Mouse (Mus musculus) CH12.LX (cell line): ENCODE results near the gene 4833427G06Rik. TPM values are rescaled to one million over a fixed set of nuclear protein-coding genes. Genes with fewer than 3 reads are reported as not detected.
A peak's percentile ranks its signal among the peaks of the same experiment; 100 is the strongest.

Experiments
- DNase-seq: peaks from one replicate; pipeline ENCODE4 v3.0.0-alpha.2; 2013; ENCODE audit errors: extremely low read depth
- H3K27ac ChIP-seq: 2 replicates; pipeline ENCODE4 v1.5.1; 2012; ENCODE audit warnings: low read depth, mild to moderate bottlenecking, control low read depth, moderate library complexity; ENCODE audit not compliant: insufficient read depth
- H3K27me3 ChIP-seq: replicated peaks from 2 replicates; pipeline ENCODE3; 2012; ENCODE audit warnings: inconsistent platforms
- H3K36me3 ChIP-seq, 2 experiments: replicated peaks in 1 of 2; 2 replicates each; pipeline versions ENCODE3 to v1.6.1; 2012; ENCODE audit warnings: inconsistent platforms in 1 of 2, low read length in 1 of 2, mild to moderate bottlenecking in 1 of 2, mixed read lengths in 1 of 2, moderate library complexity in 1 of 2; ENCODE audit not compliant: control insufficient read depth in 1 of 2, insufficient read depth in 1 of 2
- H3K4me1 ChIP-seq, 2 experiments: 2 replicates each; pipeline ENCODE4 v1.6.1; 2012; ENCODE audit warnings: inconsistent platforms in 1 of 2, moderate library complexity in 1 of 2; ENCODE audit not compliant: insufficient read depth in 2 of 2, control insufficient read depth in 1 of 2
- H3K4me2 ChIP-seq: 2 replicates; pipeline ENCODE4 v1.6.1; 2012; ENCODE audit warnings: low read depth, mild to moderate bottlenecking, control low read depth; ENCODE audit not compliant: poor library complexity, insufficient read depth, severe bottlenecking
- H3K4me3 ChIP-seq, 3 experiments: fragments of 150-350 bp in 1 of 3; sonication (generic) in 1 of 3; replicated peaks in 1 of 3; 2 replicates each; pipeline versions ENCODE3 to v1.5.1; 2011 to 2012; ENCODE audit warnings: low read depth in 2 of 3, low read length in 2 of 3, mild to moderate bottlenecking in 2 of 3, moderate library complexity in 2 of 3, control low read depth in 1 of 3, improper control_type of control experiment in 1 of 3, inconsistent platforms in 1 of 3, mixed read lengths in 1 of 3; ENCODE audit not compliant: poor library complexity in 1 of 3
- H3K79me2 ChIP-seq: replicated peaks from 2 replicates; pipeline ENCODE4 v1.6.1; 2012; ENCODE audit warnings: mild to moderate bottlenecking, moderate library complexity; ENCODE audit not compliant: control insufficient read depth, poor library complexity, insufficient read depth, severe bottlenecking; ENCODE audit errors: extremely low read depth
- H3K9ac ChIP-seq: 2 replicates; pipeline ENCODE4 v1.6.1; 2012; ENCODE audit warnings: low read depth, mild to moderate bottlenecking, control low read depth, moderate library complexity; ENCODE audit not compliant: insufficient read depth
- H3K9me3 ChIP-seq: replicated peaks from 2 replicates; pipeline ENCODE3; 2012; ENCODE audit warnings: low read length, inconsistent platforms, mixed read lengths
- BHLHE40 ChIP-seq: IDR thresholded peaks from 2 replicates; pipeline ENCODE4 v1.6.1; 2011; ENCODE audit warnings: mild to moderate bottlenecking, low read depth, low read length, improper control_type of control experiment
- CHD2 ChIP-seq: IDR thresholded peaks from 2 replicates; pipeline ENCODE4 v1.6.1; 2011; ENCODE audit warnings: low read length, improper control_type of control experiment
- CTCF ChIP-seq, 2 experiments: IDR thresholded peaks in 1 of 2; conservative IDR thresholded peaks in 1 of 2; 2 replicates each; pipeline ENCODE4 v1.5.1; 2011 to 2012; ENCODE audit warnings: low read depth in 2 of 2, low read length in 2 of 2, improper control_type of control experiment in 1 of 2, inconsistent platforms in 1 of 2, mild to moderate bottlenecking in 1 of 2, moderate library complexity in 1 of 2
- EP300 ChIP-seq: IDR thresholded peaks from 2 replicates; pipeline ENCODE4 v1.6.1; 2011; ENCODE audit warnings: low read length, improper control_type of control experiment
- GABPA ChIP-seq: IDR thresholded peaks from 2 replicates; pipeline ENCODE4 v1.6.1; 2012; ENCODE audit warnings: low read depth, low read length, improper control_type of control experiment, inconsistent platforms; ENCODE audit not compliant: insufficient replicate concordance
- HCFC1 ChIP-seq: IDR thresholded peaks from 2 replicates; pipeline ENCODE4 v1.6.1; 2012; ENCODE audit warnings: low read depth, mild to moderate bottlenecking, inconsistent platforms, low read length, improper control_type of control experiment
- IRF4 ChIP-seq: IDR thresholded peaks from 2 replicates; pipeline ENCODE4 v1.6.1; 2014; ENCODE audit warnings: low read depth, mild to moderate bottlenecking, inconsistent platforms, low read length, improper control_type of control experiment
- KAT2A ChIP-seq: IDR thresholded peaks from 2 replicates; pipeline ENCODE4 v1.6.1; 2012; ENCODE audit warnings: low read length, improper control_type of control experiment, inconsistent platforms; ENCODE audit not compliant: insufficient replicate concordance
- MAX ChIP-seq: IDR thresholded peaks from 2 replicates; pipeline ENCODE4 v1.6.1; 2011; ENCODE audit warnings: low read length, improper control_type of control experiment
- MEF2A ChIP-seq: IDR thresholded peaks from 2 replicates; pipeline ENCODE4 v1.6.1; 2014; ENCODE audit warnings: low read depth, mild to moderate bottlenecking, inconsistent platforms, low read length, improper control_type of control experiment, borderline replicate concordance
- MXI1 ChIP-seq: IDR thresholded peaks from 2 replicates; pipeline ENCODE4 v1.6.1; 2011; ENCODE audit warnings: mild to moderate bottlenecking, low read depth, low read length, improper control_type of control experiment
- MYC ChIP-seq: IDR thresholded peaks from 2 replicates; pipeline ENCODE4 v1.6.1; 2011; ENCODE audit warnings: low read depth, mild to moderate bottlenecking, improper control_type of control experiment, low read length
- NRF1 ChIP-seq: IDR thresholded peaks from 2 replicates; pipeline ENCODE4 v1.6.1; 2014; ENCODE audit warnings: low read depth, mild to moderate bottlenecking, inconsistent platforms, low read length, improper control_type of control experiment, moderate library complexity
- PAX5 ChIP-seq: IDR thresholded peaks from 2 replicates; pipeline ENCODE4 v1.6.1; 2012; ENCODE audit warnings: low read length, inconsistent platforms, mixed read lengths
- RCOR1 ChIP-seq: conservative IDR thresholded peaks from 2 replicates; pipeline ENCODE4 v1.6.1; 2012; ENCODE audit warnings: low read depth, mild to moderate bottlenecking, inconsistent platforms, low read length, improper control_type of control experiment
- SMC3 ChIP-seq: IDR thresholded peaks from 2 replicates; pipeline ENCODE4 v1.6.1; 2011; ENCODE audit warnings: low read depth, low read length, improper control_type of control experiment
- USF1 ChIP-seq: IDR thresholded peaks from 2 replicates; pipeline ENCODE4 v1.6.1; 2014; ENCODE audit warnings: low read depth, mild to moderate bottlenecking, inconsistent platforms, low read length, improper control_type of control experiment
- USF2 ChIP-seq: conservative IDR thresholded peaks from 2 replicates; pipeline ENCODE4 v1.6.1; 2011; ENCODE audit warnings: low read depth, low read length, improper control_type of control experiment
- ZC3H11A ChIP-seq: IDR thresholded peaks from 2 replicates; pipeline ENCODE4 v1.6.1; 2012; ENCODE audit warnings: low read depth, mild to moderate bottlenecking, inconsistent platforms, low read length, improper control_type of control experiment
- ZNF384 ChIP-seq: IDR thresholded peaks from 2 replicates; pipeline ENCODE4 v1.6.1; 2012; ENCODE audit warnings: low read depth, low read length, improper control_type of control experiment, inconsistent platforms
- dilution Hi-C: fragments of 300-500 bp; cut with MboI; formaldehyde crosslinking; loops from 2 replicates; pipeline ENCODE4 v1.14.3; 2020; ENCODE audit warnings: low sequenced_read_pairs; ENCODE audit not compliant: extremely low pct_unique_long_range_greater_than_20kb, extremely low pct_ligation_motif_present
- in situ Hi-C: fragments of 300-500 bp; cut with MboI; formaldehyde crosslinking; loops from 3 replicates; pipeline ENCODE4 v1.14.3; 2019; ENCODE audit warnings: low sequenced_read_pairs, low pct_ligation_motif_present, low pct_unique_long_range_greater_than_20kb, mixed read lengths
- polyA plus RNA-seq: library from polyadenylated mRNA; unstranded; fragments of >175 nt; gene quantifications from 2 replicates; pipeline ENCODE4 v1.2.1, GENCODE M21; 2012; ENCODE audit warnings: low read depth; ENCODE audit not compliant: insufficient read length
- total RNA-seq, 2 experiments: library from RNA; depleted of rRNA; stranded (reverse); fragments of 300-350 nt in 1 of 2; fragments of >200 nt in 1 of 2; gene quantifications; 2 replicates each; pipeline ENCODE4 v1.2.3; 2012 to 2014

The 4833427G06Rik gene
- total and polyA plus RNA-seq, 3 experiments: 0.25 TPM; not detected in 2

GRCm38 (mm10) chr9:51042136-51042535, 59.7 kb downstream of the 4833427G06Rik start:
- Histone ChIP-seq H3K4me1 (peaks cover 2 to 4% of the 10 kb centered on the region in 2 experiments; a peak in 1 of 4 replicates), H3K27me3 (no peaks in the 10 kb centered on the region), H3K4me3 (no peak overlapping the region), H3K79me2 (no peaks in the 10 kb centered on the region), H3K9me3 (no peaks in the 10 kb centered on the region), H3K4me2 (no peak overlapping the region), H3K36me3 (no peaks in the 10 kb centered on the region), H3K9ac (no peak overlapping the region)
- no peak for DNase-seq
- dilution Hi-C loops (no loop called here), in situ Hi-C loops (no loop called here)
- TF ChIP-seq RCOR1: no peak
- TF ChIP-seq GABPA: no peak
- no peak for TF ChIP-seq CHD2
- no peak for TF ChIP-seq KAT2A
- TF ChIP-seq ZC3H11A: no peak
- TF ChIP-seq BHLHE40: no peak
- TF ChIP-seq NRF1: no peak
- no peak for TF ChIP-seq HCFC1
- TF ChIP-seq IRF4: no peak
- no peak for TF ChIP-seq USF2
- no peak for TF ChIP-seq CTCF (conservative IDR thresholded peaks at IDR 0.05 in 1 of 2, IDR thresholded peaks at IDR 0.05 in 1 of 2; ENCODE audit: low read depth in 2 of 2, low read length in 2 of 2)
- TF ChIP-seq USF1: no peak
- no peak for TF ChIP-seq MXI1
- no peak for TF ChIP-seq MAX
- TF ChIP-seq ZNF384: no peak
- no peak for TF ChIP-seq MYC
- no peak for TF ChIP-seq SMC3
- TF ChIP-seq, all 38 proteins: peak for 0
- no peak overlapping the region for H3K27ac ChIP-seq

- dilution Hi-C loops (no loop called here), in situ Hi-C loops (no loop called here)
- Histone ChIP-seq H3K36me3 (no peaks in the 10 kb centered on the region), H3K27me3 (no peaks in the 10 kb centered on the region), H3K4me1 (peaks cover 2 to 4% of the 10 kb centered on the region in 2 experiments; a peak in 1 of 4 replicates), H3K9ac (no peak overlapping the region), H3K4me2 (no peak overlapping the region), H3K4me3 (no peak overlapping the region), H3K9me3 (no peaks in the 10 kb centered on the region), H3K27ac (no peak overlapping the region), H3K79me2 (no peaks in the 10 kb centered on the region)
- DNase-seq: no peak
- TF ChIP-seq ZNF384 (peak; percentile 25; the same call in 1 of the 2 replicates), NRF1 (no peak), EP300 (no peak), MEF2A (no peak), PAX5 (no peak), SMC3 (no peak), RCOR1 (no peak), KAT2A (no peak), MYC (no peak)
Measured at GRCm38 (mm10) chr9:51041491-51041980, 60.3 kb downstream of the 4833427G06Rik start.
